Mouse (Mus musculus): ENCODE results near the gene Myo19. TPM values are rescaled to one million over a fixed set of nuclear protein-coding genes. Genes with fewer than 3 reads are reported as not detected.

Myo19 gene
- polyA plus RNA-seq (2014; fragmentation: Nextera tagmentation; extraction: Ambion mirVana) = 11.8 and 13.6 TPM in 2 replicates

- H3K27ac ChIP-seq (ENCODE audit: low read depth, low read length) = peak within 1 kb of the TSS; percentile 71
- no peaks in the 10 kb centered on the region for H3K27me3 ChIP-seq (ENCODE audit: control insufficient read depth, insufficient read depth, low read length)
- no peaks in the 10 kb centered on the region for H3K9me3 ChIP-seq (ENCODE audit: control insufficient read depth, low read length)
- H3K4me2 ChIP-seq (ENCODE audit: low read depth, low read length, severe bottlenecking) = peak within 1 kb of the TSS; percentile 92
- H3K4me1 ChIP-seq (replicated peaks; ENCODE audit: control insufficient read depth, insufficient read depth, low read length) = peaks cover 10% of the 10 kb centered on the region
- peak within 1 kb of the TSS; percentile 67 for H3K9ac ChIP-seq (ENCODE audit: low read length)
- peak; percentile 90 for DNase-seq (ENCODE audit: low spot score)
- peak; percentile 96 for ATAC-seq (replicated peaks; ENCODE audit: low FRiP score)
- H3K4me3 ChIP-seq (ENCODE audit: low read depth, low read length) = peak within 1 kb of the TSS; percentile 78
- WGBS = under 1% methylated on average over 80 of the region's 81 CpGs
- no peaks in the 10 kb centered on the region; the same call in 1 of the 2 replicates for H3K36me3 ChIP-seq (ENCODE audit: control insufficient read depth, insufficient read depth, low read length)
Measured at GRCm38 (mm10) chr11:84879772-84880464, at the start of gene Myo19, which contains the start of gene Pigw. TSS of gene Myo19 (plus strand) at chr11:84880148. TSS of gene Pigw (minus strand) at chr11:84880285.

- H3K4me2 ChIP-seq (ENCODE audit: low read depth, low read length, severe bottlenecking) = no peak overlapping the region
- ATAC-seq (replicated peaks; ENCODE audit: low FRiP score) = no peak
- DNase-seq (ENCODE audit: low spot score) = no peak
- no peaks in the 10 kb centered on the region for H3K27me3 ChIP-seq (ENCODE audit: control insufficient read depth, insufficient read depth, low read length)
- no peak overlapping the region for H3K4me3 ChIP-seq (ENCODE audit: low read depth, low read length)
- H3K9me3 ChIP-seq (ENCODE audit: control insufficient read depth, low read length) = no peaks in the 10 kb centered on the region
- no peak overlapping the region for H3K9ac ChIP-seq (ENCODE audit: low read length)
- 95% methylated on average over 2 of the region's 2 CpGs for WGBS
- no peak overlapping the region for H3K27ac ChIP-seq (ENCODE audit: low read depth, low read length)
- H3K36me3 ChIP-seq (ENCODE audit: control insufficient read depth, insufficient read depth, low read length) = no peaks in the 10 kb centered on the region; the same call in 1 of the 2 replicates
- H3K4me1 ChIP-seq (replicated peaks; ENCODE audit: control insufficient read depth, insufficient read depth, low read length) = no peaks in the 10 kb centered on the region
Measured at GRCm38 (mm10) chr11:84839330-84839729, 40.6 kb upstream of the Myo19 start.

- no peak for ATAC-seq (replicated peaks; ENCODE audit: low FRiP score)
- peaks cover 4% of the 10 kb centered on the region; the same call in 1 of the 2 replicates for H3K36me3 ChIP-seq (ENCODE audit: control insufficient read depth, insufficient read depth, low read length)
- H3K9ac ChIP-seq (ENCODE audit: low read length) = no peak overlapping the region
- H3K9me3 ChIP-seq (ENCODE audit: control insufficient read depth, low read length) = no peaks in the 10 kb centered on the region
- H3K4me1 ChIP-seq (replicated peaks; ENCODE audit: control insufficient read depth, insufficient read depth, low read length) = no peaks in the 10 kb centered on the region
- H3K4me3 ChIP-seq (ENCODE audit: low read depth, low read length) = no peak overlapping the region
- no peak overlapping the region for H3K4me2 ChIP-seq (ENCODE audit: low read depth, low read length, severe bottlenecking)
- 96% methylated on average over 15 of the region's 15 CpGs for WGBS
- no peaks in the 10 kb centered on the region for H3K27me3 ChIP-seq (ENCODE audit: control insufficient read depth, insufficient read depth, low read length)
- no peak overlapping the region for H3K27ac ChIP-seq (ENCODE audit: low read depth, low read length)
- no peak for DNase-seq (ENCODE audit: low spot score)
Measured at GRCm38 (mm10) chr11:84846741-84847474, 33.0 kb upstream of the Myo19 start.

- Histone ChIP-seq H3K4me1 (replicated peaks; ENCODE audit: control insufficient read depth, insufficient read depth, low read length) (no peaks in the 10 kb centered on the region), H3K27ac (ENCODE audit: low read depth, low read length) (no peak overlapping the region), H3K4me3 (ENCODE audit: low read depth, low read length) (no peak overlapping the region), H3K27me3 (ENCODE audit: control insufficient read depth, insufficient read depth, low read length) (no peaks in the 10 kb centered on the region), H3K9ac (ENCODE audit: low read length) (no peak overlapping the region), H3K9me3 (ENCODE audit: control insufficient read depth, low read length) (no peaks in the 10 kb centered on the region), H3K36me3 (ENCODE audit: control insufficient read depth, insufficient read depth, low read length) (peaks cover 4% of the 10 kb centered on the region; the same call in 1 of the 2 replicates), H3K4me2 (ENCODE audit: low read depth, low read length, severe bottlenecking) (no peak overlapping the region)
- WGBS = 89% methylated on average over 7 of the region's 7 CpGs
- ATAC-seq (replicated peaks; ENCODE audit: low FRiP score) (no peak), DNase-seq (ENCODE audit: low spot score) (no peak)
Measured at GRCm38 (mm10) chr11:84847475-84848090, 32.4 kb upstream of the Myo19 start.

GRCm38 (mm10) chr11:84855285-84855684 is 24.7 kb upstream of the Myo19 start:
- Histone ChIP-seq H3K27ac (ENCODE audit: low read depth, low read length) (no peak overlapping the region), H3K9ac (ENCODE audit: low read length) (no peak overlapping the region), H3K9me3 (ENCODE audit: control insufficient read depth, low read length) (no peaks in the 10 kb centered on the region), H3K4me2 (ENCODE audit: low read depth, low read length, severe bottlenecking) (no peak overlapping the region), H3K4me3 (ENCODE audit: low read depth, low read length) (no peak overlapping the region), H3K4me1 (replicated peaks; ENCODE audit: control insufficient read depth, insufficient read depth, low read length) (no peaks in the 10 kb centered on the region), H3K27me3 (ENCODE audit: control insufficient read depth, insufficient read depth, low read length) (no peaks in the 10 kb centered on the region), H3K36me3 (ENCODE audit: control insufficient read depth, insufficient read depth, low read length) (peaks cover under 1% of the 10 kb centered on the region; the same call in 1 of the 2 replicates)
- ATAC-seq (replicated peaks; ENCODE audit: low FRiP score) (no peak), DNase-seq (ENCODE audit: low spot score) (no peak)
- WGBS = 98% methylated on average over 6 of the region's 6 CpGs

- H3K9me3 ChIP-seq (ENCODE audit: control insufficient read depth, low read length) = no peaks in the 10 kb centered on the region
- H3K4me1 ChIP-seq (replicated peaks; ENCODE audit: control insufficient read depth, insufficient read depth, low read length) = 0 out of 2 replicates have a peak, but pooled peaks cover 2% of the 10 kb centered on the region
- no peak overlapping the region for H3K4me2 ChIP-seq (ENCODE audit: low read depth, low read length, severe bottlenecking)
- whole genome bisulfite sequencing = 84% methylated on average over 2 of the region's 2 CpGs
- H3K36me3 ChIP-seq (ENCODE audit: control insufficient read depth, insufficient read depth, low read length) = no peaks in the 10 kb centered on the region
- no peak for ATAC-seq (replicated peaks; ENCODE audit: low FRiP score)
- no peaks in the 10 kb centered on the region for H3K27me3 ChIP-seq (ENCODE audit: control insufficient read depth, insufficient read depth, low read length)
- no peak for DNase-seq (ENCODE audit: low spot score)
- H3K4me3 ChIP-seq (ENCODE audit: low read depth, low read length) = no peak overlapping the region
- H3K9ac ChIP-seq (ENCODE audit: low read length) = no peak overlapping the region
- no peak overlapping the region for H3K27ac ChIP-seq (ENCODE audit: low read depth, low read length)
Measured at GRCm38 (mm10) chr11:84865268-84865667, 14.7 kb upstream of the Myo19 start.

GRCm38 (mm10) chr11:84867586-84867985 is 12.4 kb upstream of the Myo19 start:
- DNase-seq (ENCODE audit: low spot score) = no peak
- WGBS = 93% methylated on average over 2 of the region's 2 CpGs
- Histone ChIP-seq H3K4me2 (ENCODE audit: low read depth, low read length, severe bottlenecking) (no peak overlapping the region), H3K27ac (ENCODE audit: low read depth, low read length) (no peak overlapping the region), H3K9me3 (ENCODE audit: control insufficient read depth, low read length) (no peaks in the 10 kb centered on the region), H3K4me1 (replicated peaks; ENCODE audit: control insufficient read depth, insufficient read depth, low read length) (peaks cover 2% of the 10 kb centered on the region; the same call in 1 of the 2 replicates), H3K9ac (ENCODE audit: low read length) (peak overlapping the region; percentile 16; the same call in 1 of the 2 replicates), H3K4me3 (ENCODE audit: low read depth, low read length) (no peak overlapping the region), H3K36me3 (ENCODE audit: control insufficient read depth, insufficient read depth, low read length) (no peaks in the 10 kb centered on the region), H3K27me3 (ENCODE audit: control insufficient read depth, insufficient read depth, low read length) (no peaks in the 10 kb centered on the region)
- ATAC-seq (replicated peaks; ENCODE audit: low FRiP score) = no peak

GRCm38 (mm10) chr11:84868786-84869259 is 11.1 kb upstream of the Myo19 start:
- no peaks in the 10 kb centered on the region; the same call in 1 of the 2 replicates for H3K36me3 ChIP-seq (ENCODE audit: control insufficient read depth, insufficient read depth, low read length)
- peak overlapping the region; percentile 64 for H3K4me3 ChIP-seq (ENCODE audit: low read depth, low read length)
- ATAC-seq (replicated peaks; ENCODE audit: low FRiP score) = no peak
- H3K9ac ChIP-seq (ENCODE audit: low read length) = peak overlapping the region; percentile 70
- peak overlapping the region; percentile 74 for H3K4me2 ChIP-seq (ENCODE audit: low read depth, low read length, severe bottlenecking)
- no peak for DNase-seq (ENCODE audit: low spot score)
- no peaks in the 10 kb centered on the region for H3K9me3 ChIP-seq (ENCODE audit: control insufficient read depth, low read length)
- H3K4me1 ChIP-seq (replicated peaks; ENCODE audit: control insufficient read depth, insufficient read depth, low read length) = peaks cover 2% of the 10 kb centered on the region; the same call in 1 of the 2 replicates
- WGBS = 23% methylated on average over 7 of the region's 7 CpGs
- H3K27ac ChIP-seq (ENCODE audit: low read depth, low read length) = no peak overlapping the region
- H3K27me3 ChIP-seq (ENCODE audit: control insufficient read depth, insufficient read depth, low read length) = no peaks in the 10 kb centered on the region
